In the genomic region with DNA sequence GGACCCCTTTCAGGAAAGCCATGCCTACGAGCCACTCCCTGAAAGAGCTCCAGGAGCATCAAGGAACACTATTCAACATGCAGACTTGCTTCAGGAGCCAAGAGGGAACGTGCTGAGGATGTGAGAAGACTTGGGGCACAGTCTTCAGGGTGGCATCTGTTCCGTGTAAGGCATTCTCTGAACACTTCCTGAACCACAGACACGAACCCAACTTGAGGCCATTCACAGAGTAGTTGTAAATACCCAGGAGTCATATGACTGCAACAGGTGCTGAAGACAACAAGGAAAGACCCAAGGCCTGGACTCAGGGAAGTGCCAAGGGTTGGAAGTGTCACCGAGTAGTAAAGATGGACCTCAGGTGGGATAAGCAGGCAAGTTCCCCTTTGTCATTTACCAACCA, we compare ENCODE assay signal across 22 mouse cellular contexts. TPM values are rescaled to one million over a fixed set of nuclear protein-coding genes. Genes with fewer than 3 reads are reported as not detected.
DNase-seq lines count a peak whose midpoint lies in the region; ATAC-seq and TF ChIP-seq lines count a peak whose summit lies in the region.
"Had no signal": no experiment of that assay in that cellular context is flagged by ENCODE, and none has a peak within 500 bp of the region (broad histone marks: within the 10 kb centered on the region; RNA-seq: fewer than 3 reads in every experiment).

No protein-coding gene starts in this region.

- peak overlapping the region; percentile 44 for H3K4me3 ChIP-seq in erythroblast, embryonic 14.5 days (replicated peaks)
- no peak overlapping the region for H3K4me3 ChIP-seq in intestine, postnatal 0 days (ENCODE audit: low read depth, low read length)
- H3K4me3 ChIP-seq in intestine, embryonic 16.5 days (ENCODE audit: low read length) = no peak overlapping the region
- H3K4me3 ChIP-seq in liver, embryonic 15.5 days (replicated peaks) = peak overlapping the region; percentile 69
- H3K4me3 ChIP-seq: embryonic facial prominence, embryonic 15.5 days; heart, adult 2 months; heart, embryonic 13.5 days had no signal

- WGBS in intestine, postnatal 0 days = 57% methylated on average over 5 of the region's 5 CpGs
- WGBS in intestine, embryonic 16.5 days = 64% methylated on average over 5 of the region's 5 CpGs
- WGBS in liver, embryonic 15.5 days (ENCODE audit: insufficient replicate concordance) = 67% methylated on average over 5 of the region's 5 CpGs

- H3K4me1 ChIP-seq in erythroblast, embryonic 14.5 days (ENCODE audit: control insufficient read depth) = peaks cover 98% of the 10 kb centered on the region
- no peaks in the 10 kb centered on the region; the same call in 1 of the 2 replicates for H3K4me1 ChIP-seq in intestine, postnatal 0 days (replicated peaks; ENCODE audit: control insufficient read depth, insufficient read depth, low read length)
- no peaks in the 10 kb centered on the region for H3K4me1 ChIP-seq in intestine, embryonic 16.5 days (ENCODE audit: control insufficient read depth, insufficient read depth, low read length)
- H3K4me1 ChIP-seq in liver, embryonic 15.5 days (replicated peaks) = peaks cover 83% of the 10 kb centered on the region
- H3K4me1 ChIP-seq: embryonic facial prominence, embryonic 15.5 days had no signal

- H3K4me2 ChIP-seq in intestine, postnatal 0 days (replicated peaks; ENCODE audit: low read depth) = no peak overlapping the region
- no peak overlapping the region for H3K4me2 ChIP-seq in intestine, embryonic 16.5 days (ENCODE audit: low read depth, low read length)
- H3K4me2 ChIP-seq in liver, embryonic 15.5 days = peak overlapping the region; percentile 78
- H3K4me2 ChIP-seq: embryonic facial prominence, embryonic 15.5 days; heart, embryonic 13.5 days; hindbrain, embryonic 14.5 days had no signal

- no peaks in the 10 kb centered on the region for H3K9me3 ChIP-seq in erythroblast, embryonic 14.5 days (ENCODE audit: control insufficient read depth, low read length)
- H3K9me3 ChIP-seq in intestine, postnatal 0 days (ENCODE audit: control insufficient read depth) = no peaks in the 10 kb centered on the region
- H3K9me3 ChIP-seq in intestine, embryonic 16.5 days (ENCODE audit: control insufficient read depth, low read length) = no peaks in the 10 kb centered on the region
- H3K9me3 ChIP-seq in liver, embryonic 15.5 days (replicated peaks) = no peaks in the 10 kb centered on the region
- H3K9me3 ChIP-seq: embryonic facial prominence, embryonic 15.5 days; G1E; heart, embryonic 13.5 days had no signal

- H3K27ac ChIP-seq in intestine, postnatal 0 days (ENCODE audit: low read depth, low read length) = 0 out of 2 replicates have a peak overlapping the region, but pooled peaks have one; percentile 7
- no peak overlapping the region for H3K27ac ChIP-seq in intestine, embryonic 16.5 days (ENCODE audit: low read length)
- peak overlapping the region; percentile 100 for H3K27ac ChIP-seq in liver, embryonic 15.5 days (replicated peaks)
- H3K27ac ChIP-seq: embryonic facial prominence, embryonic 15.5 days; heart, adult 2 months; heart, embryonic 13.5 days; hindbrain, embryonic 14.5 days had no signal

- H3K9ac ChIP-seq in intestine, postnatal 0 days (ENCODE audit: low read depth, low read length) = no peak overlapping the region
- no peak overlapping the region for H3K9ac ChIP-seq in intestine, embryonic 16.5 days (ENCODE audit: low read depth, low read length)
- H3K9ac ChIP-seq in liver, embryonic 15.5 days = peak overlapping the region; percentile 70
- H3K9ac ChIP-seq: embryonic facial prominence, embryonic 15.5 days; heart, embryonic 13.5 days; hindbrain, embryonic 14.5 days had no signal

- ATAC-seq in erythroblast, adult 5-6 weeks (replicated peaks; ENCODE audit: low FRiP score, poor library complexity, severe bottlenecking) = no peak
- ATAC-seq in intestine, postnatal 0 days = 0 out of 2 replicates have a peak, but pooled peaks have one; percentile 29
- no peak for ATAC-seq in intestine, embryonic 16.5 days
- no peak for ATAC-seq in liver, embryonic 15.5 days (ENCODE audit: insufficient read depth)
- ATAC-seq: CD4-positive, CD25-positive, alpha-beta regulatory T cell, adult 4 months; forebrain, embryonic 14.5 days had no signal

- no peaks in the 10 kb centered on the region for H3K27me3 ChIP-seq in erythroblast, embryonic 14.5 days (ENCODE audit: control insufficient read depth)
- no peaks in the 10 kb centered on the region for H3K27me3 ChIP-seq in intestine, postnatal 0 days (replicated peaks; ENCODE audit: control insufficient read depth, insufficient read depth, low read length)
- H3K27me3 ChIP-seq in intestine, embryonic 16.5 days (replicated peaks; ENCODE audit: control insufficient read depth, insufficient read depth, low read length) = no peaks in the 10 kb centered on the region
- no peaks in the 10 kb centered on the region for H3K27me3 ChIP-seq in liver, embryonic 15.5 days
- H3K27me3 ChIP-seq: embryonic facial prominence, embryonic 15.5 days; heart, embryonic 13.5 days had no signal

- no peak for TF ChIP-seq CTCF in intestine, postnatal 0 days (IDR thresholded peaks at IDR 0.05; ENCODE audit: low read depth)

- peaks cover 55% of the 10 kb centered on the region for H3K36me3 ChIP-seq in erythroblast, embryonic 14.5 days (ENCODE audit: control insufficient read depth)
- 0 out of 2 replicates have a peak, but pooled peaks cover 4% of the 10 kb centered on the region for H3K36me3 ChIP-seq in intestine, postnatal 0 days (ENCODE audit: control insufficient read depth, insufficient read depth)
- H3K36me3 ChIP-seq in intestine, embryonic 16.5 days (ENCODE audit: control insufficient read depth, insufficient read depth, low read length) = no peaks in the 10 kb centered on the region; the same call in 1 of the 2 replicates
- H3K36me3 ChIP-seq in liver, embryonic 15.5 days (replicated peaks) = peaks cover 4% of the 10 kb centered on the region; the same call in 1 of the 2 replicates

- no peak for DNase-seq in gastrocnemius, postnatal 10 days
- DNase-seq in spleen, postnatal 10 days (ENCODE audit: low spot score in 2 of 2) = no peak
- DNase-seq: adrenal gland, adult 8-10 months; adrenal gland, postnatal 36 days; B cell, adult 2 months; cerebellum, adult 11 months; cerebellum, adult 8-10 months; cerebellum, postnatal 14 days; embryo, embryonic 11 days; gastrocnemius, postnatal 14 days; heart, adult 2 months had no signal

RNA-seq across cellular contexts. Expression of a gene that starts 12.6 kb away (rescaled TPM):
- 0.14 and 0.29 TPM in 2 replicates for polyA plus RNA-seq in erythroblast, embryonic 14.5 days (2012)
- total RNA-seq in erythroblast, adult 5-6 weeks (2015; ENCODE audit: low replicate concordance) = 3.7 and 7.7 TPM in 2 replicates
- 3.9 and 7.0 TPM in 2 replicates for total RNA-seq in erythroblast, adult 5-6 weeks (2017; ENCODE audit: low replicate concordance)
- 12.2 and 13.0 TPM in 2 replicates for polyA plus RNA-seq in intestine, postnatal 0 days (2015; fragmentation: Nextera tagmentation; extraction: Ambion mirVana)
- 29.2 and 31.2 TPM in 2 replicates for polyA plus RNA-seq in intestine, embryonic 16.5 days (2015; fragmentation: Nextera tagmentation; extraction: Ambion mirVana)
- polyA plus RNA-seq in liver, embryonic 15.5 days (2015; fragmentation: Nextera tagmentation; extraction: Ambion mirVana) = 13.8 and 13.9 TPM in 2 replicates
- total RNA-seq in gastrocnemius, postnatal 10 days (2021) = 10 to 100 TPM; 17.8 to 21.6 TPM

RNA-seq across cellular contexts. Expression of a gene that starts 26.9 kb away (rescaled TPM):
- 0.77 and 0.78 TPM in 2 replicates for polyA plus RNA-seq in erythroblast, embryonic 14.5 days (2012)
- total RNA-seq in erythroblast, adult 5-6 weeks (2015; ENCODE audit: low replicate concordance) = 10.2 and 14.8 TPM in 2 replicates
- total RNA-seq in erythroblast, adult 5-6 weeks (2017; ENCODE audit: low replicate concordance) = 1.4 and 3.7 TPM in 2 replicates
- 10.6 and 11.5 TPM in 2 replicates for polyA plus RNA-seq in intestine, postnatal 0 days (2015; fragmentation: Nextera tagmentation; extraction: Ambion mirVana)
- 14.2 and 16.1 TPM in 2 replicates for polyA plus RNA-seq in intestine, embryonic 16.5 days (2015; fragmentation: Nextera tagmentation; extraction: Ambion mirVana)
- polyA plus RNA-seq in liver, embryonic 15.5 days (2015; fragmentation: Nextera tagmentation; extraction: Ambion mirVana) = 4.2 and 4.3 TPM in 2 replicates
- total RNA-seq in gastrocnemius, postnatal 10 days (2021) = 1 to 10 TPM; 7.8 to 9.8 TPM

RNA-seq across cellular contexts. Expression of a gene that starts 29.8 kb away (rescaled TPM):
- 4.8 and 5.4 TPM in 2 replicates for polyA plus RNA-seq in erythroblast, embryonic 14.5 days (2012)
- total RNA-seq in erythroblast, adult 5-6 weeks (2015; ENCODE audit: low replicate concordance) = 14.2 and 31.5 TPM in 2 replicates
- 22.5 and 24.7 TPM in 2 replicates for total RNA-seq in erythroblast, adult 5-6 weeks (2017; ENCODE audit: low replicate concordance)
- 23.0 and 23.3 TPM in 2 replicates for polyA plus RNA-seq in intestine, postnatal 0 days (2015; fragmentation: Nextera tagmentation; extraction: Ambion mirVana)
- 37.8 and 40.9 TPM in 2 replicates for polyA plus RNA-seq in intestine, embryonic 16.5 days (2015; fragmentation: Nextera tagmentation; extraction: Ambion mirVana)
- polyA plus RNA-seq in liver, embryonic 15.5 days (2015; fragmentation: Nextera tagmentation; extraction: Ambion mirVana) = 25.1 and 27.3 TPM in 2 replicates
- total RNA-seq in gastrocnemius, postnatal 10 days (2021) = 10 to 100 TPM; 68.3 to 68.5 TPM

RNA-seq across cellular contexts. Expression of a gene that starts 35.5 kb away (rescaled TPM):
- polyA plus RNA-seq in erythroblast, embryonic 14.5 days (2012) = 4.7 and 5.1 TPM in 2 replicates
- total RNA-seq in erythroblast, adult 5-6 weeks (2015; ENCODE audit: low replicate concordance) = 3.1 and 6.0 TPM in 2 replicates
- total RNA-seq in erythroblast, adult 5-6 weeks (2017; ENCODE audit: low replicate concordance) = 1.5 and 3.6 TPM in 2 replicates
- polyA plus RNA-seq in intestine, postnatal 0 days (2015; fragmentation: Nextera tagmentation; extraction: Ambion mirVana) = 4.4 and 5.2 TPM in 2 replicates
- 14.2 and 16.9 TPM in 2 replicates for polyA plus RNA-seq in intestine, embryonic 16.5 days (2015; fragmentation: Nextera tagmentation; extraction: Ambion mirVana)
- 14.9 and 16.3 TPM in 2 replicates for polyA plus RNA-seq in liver, embryonic 15.5 days (2015; fragmentation: Nextera tagmentation; extraction: Ambion mirVana)
- total RNA-seq in gastrocnemius, postnatal 10 days (2021) = 1 to 10 TPM; 3.0 to 4.3 TPM

Comparison
In these comparisons a context has a peak if more than half of its experiments do, and no peak if none do; other contexts are left out.
1. H3K4me3 ChIP-seq: peak in erythroblast, embryonic 14.5 days (single experiment) and liver, embryonic 15.5 days (single experiment); none in intestine, postnatal 0 days (single experiment) and intestine, embryonic 16.5 days (single experiment).
2. RNA of a gene that starts 12.6 kb away (polyA plus RNA-seq): 29.2 to 31.2 TPM in intestine, embryonic 16.5 days, 13.8 to 13.9 TPM in liver, embryonic 15.5 days and 12.2 to 13.0 TPM in intestine, postnatal 0 days; 0.14 to 0.29 TPM in erythroblast, embryonic 14.5 days; every median in the first group is over 10 times any median in the second.